Mouse (Mus musculus) hindbrain, embryonic 11.5 days (tissue): ENCODE results near the gene Fam185a. TPM values are rescaled to one million over a fixed set of nuclear protein-coding genes. Genes with fewer than 3 reads are reported as not detected.

ENCODE experiments used
- ATAC-seq: fragments of 200-750 bp; cut with Nextera tagmentation; 2 replicates; pipeline ENCODE4 v1.8.0; 2017; ENCODE audit warnings: mild to moderate bottlenecking, moderate TSS enrichment, moderate library complexity; ENCODE audit not compliant: low FRiP score
- DNase-seq: peaks from one replicate; pipeline ENCODE4 v3.0.0-alpha.2; 2015; ENCODE audit warnings: low spot score
- H3K27ac ChIP-seq: fragments of 300-500 bp; sonication (generic); 2 replicates; pipeline ENCODE4 v1.5.1; 2014; ENCODE audit warnings: mild to moderate bottlenecking, low read depth, low read length
- H3K27me3 ChIP-seq: fragments of 300-500 bp; sonication (generic); 2 replicates; pipeline ENCODE4 v1.6.1; 2014; ENCODE audit warnings: mild to moderate bottlenecking, low read length, moderate library complexity, mixed read lengths; ENCODE audit not compliant: control insufficient read depth, insufficient read depth
- H3K36me3 ChIP-seq: fragments of 300-500 bp; sonication (generic); 2 replicates; pipeline ENCODE4 v1.6.1; 2014; ENCODE audit warnings: mild to moderate bottlenecking, low read length, moderate library complexity, mixed read lengths; ENCODE audit not compliant: control insufficient read depth, insufficient read depth
- H3K4me1 ChIP-seq: fragments of 300-500 bp; sonication (generic); replicated peaks from 2 replicates; pipeline ENCODE4 v1.6.1; 2014; ENCODE audit warnings: low read length, mixed read lengths; ENCODE audit not compliant: control insufficient read depth, insufficient read depth
- H3K4me2 ChIP-seq: fragments of 300-500 bp; sonication (generic); replicated peaks from 2 replicates; pipeline ENCODE4 v1.6.1; 2014; ENCODE audit warnings: mild to moderate bottlenecking, low read depth, low read length
- H3K4me3 ChIP-seq: fragments of 300-500 bp; sonication (generic); 2 replicates; pipeline ENCODE4 v1.5.1; 2014; ENCODE audit warnings: low read depth, low read length
- H3K9ac ChIP-seq: fragments of 300-500 bp; sonication (generic); 2 replicates; pipeline ENCODE4 v1.6.1; 2014; ENCODE audit warnings: low read depth, low read length
- H3K9me3 ChIP-seq: fragments of 300-500 bp; sonication (generic); 2 replicates; pipeline ENCODE4 v1.6.1; 2016; ENCODE audit warnings: low read length; ENCODE audit not compliant: control insufficient read depth
- WGBS: fragments of 180-500 bp; shearing (Covaris S2); extraction: QIAGEN DNeasy Blood & Tissue Kit; methylation state at CpG from one replicate; pipeline ENCODE4 v1.1.7; 2014; 5-methylcytosine and 5-hydroxymethylcytosine counted together
- polyA plus RNA-seq: library from polyadenylated mRNA; unstranded; fragments of >200 nt; fragmentation: Nextera tagmentation; extraction: Ambion mirVana; gene quantifications from 2 replicates; pipeline ENCODE4 v1.2.1, GENCODE M21; 2014

Fam185a gene
- polyA plus RNA-seq, 1 experiment from 2014 or later = 5.7 TPM

- ATAC-seq = no peak
- no peak overlapping the region for H3K4me2 ChIP-seq
- H3K36me3 ChIP-seq = no peaks in the 10 kb centered on the region
- no peaks in the 10 kb centered on the region for H3K9me3 ChIP-seq
- no peak for DNase-seq
- no peak overlapping the region for H3K27ac ChIP-seq
- no peaks in the 10 kb centered on the region for H3K4me1 ChIP-seq
- H3K27me3 ChIP-seq = no peaks in the 10 kb centered on the region
- 57% methylated on average over 1 of the region's 1 CpGs for WGBS
- no peak overlapping the region for H3K4me3 ChIP-seq
- H3K9ac ChIP-seq = no peak overlapping the region
Measured at GRCm38 (mm10) chr5:21506887-21507286, 82.1 kb downstream of the Fam185a start.

- no peak overlapping the region for H3K4me2 ChIP-seq
- no peaks in the 10 kb centered on the region for H3K36me3 ChIP-seq
- ATAC-seq = no peak
- no peaks in the 10 kb centered on the region for H3K4me1 ChIP-seq
- H3K9ac ChIP-seq = no peak overlapping the region
- H3K27me3 ChIP-seq = no peaks in the 10 kb centered on the region
- H3K9me3 ChIP-seq = no peaks in the 10 kb centered on the region
- no peak for DNase-seq
- H3K27ac ChIP-seq = no peak overlapping the region
- no peak overlapping the region for H3K4me3 ChIP-seq
- 78% methylated on average over 4 of the region's 4 CpGs for WGBS
Measured at GRCm38 (mm10) chr5:21509801-21510200, 85.0 kb downstream of the Fam185a start.

- no peak for DNase-seq
- WGBS = 78% methylated on average over 10 of the region's 10 CpGs
- no peaks in the 10 kb centered on the region for H3K9me3 ChIP-seq
Measured at GRCm38 (mm10) chr5:21513363-21513762, 88.6 kb downstream of the Fam185a start.

GRCm38 (mm10) chr5:21517562-21517961, 92.8 kb downstream of the Fam185a start:
- no peaks in the 10 kb centered on the region for H3K27me3 ChIP-seq
- H3K4me2 ChIP-seq = no peak overlapping the region
- no peak for ATAC-seq
- no peak overlapping the region for H3K9ac ChIP-seq
- H3K9me3 ChIP-seq = no peaks in the 10 kb centered on the region
- 100% methylated on average over 2 of the region's 2 CpGs for WGBS
- no peak for DNase-seq
- no peak overlapping the region for H3K27ac ChIP-seq
- no peaks in the 10 kb centered on the region for H3K4me1 ChIP-seq
- H3K36me3 ChIP-seq = no peaks in the 10 kb centered on the region
- no peak overlapping the region for H3K4me3 ChIP-seq

More at GRCm38 (mm10) chr5:21513363-21513762, 88.6 kb downstream of the Fam185a start:
- Histone ChIP-seq H3K4me3 (no peak overlapping the region), H3K9ac (no peak overlapping the region), H3K36me3 (no peaks in the 10 kb centered on the region), H3K27ac (no peak overlapping the region), H3K4me1 (no peaks in the 10 kb centered on the region), H3K4me2 (no peak overlapping the region), H3K27me3 (no peaks in the 10 kb centered on the region)
- ATAC-seq = no peak

GRCm38 (mm10) chr5:21518207-21518606, 93.4 kb downstream of the Fam185a start:
- no peaks in the 10 kb centered on the region for H3K27me3 ChIP-seq
- ATAC-seq (no peak), DNase-seq (no peak)
- no peaks in the 10 kb centered on the region for H3K36me3 ChIP-seq
- no peak overlapping the region for H3K9ac ChIP-seq
- H3K4me1 ChIP-seq = no peaks in the 10 kb centered on the region
- no peak overlapping the region for H3K27ac ChIP-seq
- no peaks in the 10 kb centered on the region for H3K9me3 ChIP-seq
- WGBS = 77% methylated on average over 4 of the region's 4 CpGs
- no peak overlapping the region for H3K4me3 ChIP-seq
- no peak overlapping the region for H3K4me2 ChIP-seq

- no peak overlapping the region for H3K4me3 ChIP-seq
- no peaks in the 10 kb centered on the region for H3K9me3 ChIP-seq
- H3K27ac ChIP-seq = no peak overlapping the region
- no peaks in the 10 kb centered on the region for H3K4me1 ChIP-seq
- no peak overlapping the region for H3K4me2 ChIP-seq
- WGBS = 80% methylated on average over 3 of the region's 3 CpGs
- no peaks in the 10 kb centered on the region for H3K27me3 ChIP-seq
- no peak overlapping the region for H3K9ac ChIP-seq
- no peaks in the 10 kb centered on the region for H3K36me3 ChIP-seq
- DNase-seq = no peak
- no peak for ATAC-seq
Measured at GRCm38 (mm10) chr5:21519166-21519565, 94.4 kb downstream of the Fam185a start.

- 28% methylated on average over 11 of the region's 11 CpGs for WGBS
- Histone ChIP-seq H3K4me2 (no peak overlapping the region), H3K27ac (no peak overlapping the region), H3K4me3 (no peak overlapping the region), H3K9me3 (no peaks in the 10 kb centered on the region), H3K36me3 (no peaks in the 10 kb centered on the region), H3K9ac (no peak overlapping the region), H3K4me1 (no peaks in the 10 kb centered on the region), H3K27me3 (no peaks in the 10 kb centered on the region; the same call in 1 of the 2 replicates)
- peak; percentile 94 for ATAC-seq
- DNase-seq = peak; percentile 54
Measured at GRCm38 (mm10) chr5:21526835-21527485, 102.2 kb downstream of the Fam185a start.

- H3K9ac ChIP-seq = no peak overlapping the region
- H3K9me3 ChIP-seq = no peaks in the 10 kb centered on the region
- DNase-seq = no peak
- no peaks in the 10 kb centered on the region for H3K4me1 ChIP-seq
- no peaks in the 10 kb centered on the region for H3K36me3 ChIP-seq
- H3K4me2 ChIP-seq = no peak overlapping the region; the same call in 1 of the 2 replicates
- no peaks in the 10 kb centered on the region; the same call in 1 of the 2 replicates for H3K27me3 ChIP-seq
- ATAC-seq = no peak
- 47% methylated on average over 4 of the region's 4 CpGs for WGBS
- no peak overlapping the region for H3K4me3 ChIP-seq
- no peak overlapping the region for H3K27ac ChIP-seq
Measured at GRCm38 (mm10) chr5:21527488-21527911, 102.7 kb downstream of the Fam185a start.
